Mouse (Mus musculus): ENCODE results near the gene Bglap. TPM values are rescaled to one million over a fixed set of nuclear protein-coding genes. Genes with fewer than 3 reads are reported as not detected.
A peak's percentile ranks its signal among the peaks of the same experiment; 100 is the strongest.

The Bglap gene
- polyA plus RNA-seq, 1 experiment from 2014 or later = not detected

DNA sequence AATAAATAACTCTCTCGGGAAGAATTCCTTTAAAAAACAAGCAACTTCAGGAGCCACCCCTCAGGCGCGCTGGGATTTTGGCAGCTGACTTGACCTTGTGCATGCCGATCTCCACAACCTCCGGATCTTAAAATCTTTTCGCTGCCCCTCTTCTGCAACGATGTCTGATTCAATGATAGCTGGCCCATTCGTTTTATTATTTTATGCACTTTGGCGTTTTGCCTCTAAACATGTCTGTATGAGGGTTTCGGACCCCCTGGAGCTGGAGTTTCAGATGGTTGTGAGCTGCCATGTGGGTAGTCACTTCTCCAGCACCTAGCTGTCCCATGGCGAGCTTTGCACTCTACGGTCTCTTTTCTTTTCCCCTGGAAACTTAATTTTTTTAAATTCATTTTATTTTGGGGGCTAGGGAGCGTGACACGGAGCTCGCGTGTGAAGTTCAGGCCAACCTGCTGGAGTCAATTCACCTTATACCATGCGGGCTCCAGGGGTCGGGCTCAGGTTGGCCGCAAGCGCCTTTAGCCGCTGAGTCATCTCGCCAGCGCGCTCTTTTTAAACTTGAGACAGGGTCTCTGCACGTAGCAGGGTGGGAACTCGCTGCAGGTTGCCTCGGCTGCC, 48.7 kb downstream of the Bglap start:
- Histone ChIP-seq H3K36me3 (no peaks in the 10 kb centered on the region), H3K4me3 (peak overlapping the region; percentile 86), H3K9me3 (replicated peaks) (no peaks in the 10 kb centered on the region), H3K4me2 (replicated peaks) (peak overlapping the region; percentile 63), H3K27me3 (no peaks in the 10 kb centered on the region), H3K9ac (peak overlapping the region; percentile 89), H3K4me1 (peaks cover 29% of the 10 kb centered on the region), H3K27ac (peak overlapping the region; percentile 96)
- WGBS = 2% methylated on average over 27 of the region's 27 CpGs
- peak; percentile 52; the same call in 1 of the 2 replicates for ATAC-seq (ENCODE audit: low FRiP score)

DNA sequence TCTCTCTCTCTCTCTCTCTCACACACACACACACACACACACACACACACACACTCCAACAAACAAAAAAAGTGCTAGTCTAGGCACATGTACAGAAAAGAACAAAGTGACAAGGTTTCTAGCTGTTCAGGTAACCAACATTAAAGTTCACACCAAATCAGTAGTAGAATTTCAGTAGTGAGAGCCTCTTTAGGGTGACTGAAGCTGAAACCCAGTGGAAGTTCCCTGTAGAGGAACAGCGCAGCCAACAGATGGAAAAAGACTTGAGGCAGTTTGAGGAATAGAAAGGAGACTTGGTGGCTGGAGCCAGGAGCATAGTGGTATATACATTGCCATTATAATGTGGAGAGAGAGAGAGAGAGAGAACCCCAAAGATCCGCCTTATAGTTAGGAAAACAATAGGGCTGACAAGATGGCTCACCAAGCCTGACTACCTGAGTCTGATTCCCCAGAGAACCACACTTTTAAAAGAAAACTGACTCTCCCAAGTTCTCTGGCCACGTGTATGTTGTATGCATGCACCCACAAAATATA, 49.3 kb downstream of the Bglap start:
- 32% methylated on average over 3 of the region's 3 CpGs for WGBS
- peak overlapping the region; percentile 89 for H3K9ac ChIP-seq
- H3K27me3 ChIP-seq = no peaks in the 10 kb centered on the region
- H3K4me2 ChIP-seq (replicated peaks) = peak overlapping the region; percentile 63
- H3K4me3 ChIP-seq = peak overlapping the region; percentile 86
- H3K9me3 ChIP-seq (replicated peaks) = no peaks in the 10 kb centered on the region
- H3K4me1 ChIP-seq = peaks cover 29% of the 10 kb centered on the region
- ATAC-seq (ENCODE audit: low FRiP score) = no peak
- H3K27ac ChIP-seq = no peak overlapping the region
- H3K36me3 ChIP-seq = no peaks in the 10 kb centered on the region

DNA sequence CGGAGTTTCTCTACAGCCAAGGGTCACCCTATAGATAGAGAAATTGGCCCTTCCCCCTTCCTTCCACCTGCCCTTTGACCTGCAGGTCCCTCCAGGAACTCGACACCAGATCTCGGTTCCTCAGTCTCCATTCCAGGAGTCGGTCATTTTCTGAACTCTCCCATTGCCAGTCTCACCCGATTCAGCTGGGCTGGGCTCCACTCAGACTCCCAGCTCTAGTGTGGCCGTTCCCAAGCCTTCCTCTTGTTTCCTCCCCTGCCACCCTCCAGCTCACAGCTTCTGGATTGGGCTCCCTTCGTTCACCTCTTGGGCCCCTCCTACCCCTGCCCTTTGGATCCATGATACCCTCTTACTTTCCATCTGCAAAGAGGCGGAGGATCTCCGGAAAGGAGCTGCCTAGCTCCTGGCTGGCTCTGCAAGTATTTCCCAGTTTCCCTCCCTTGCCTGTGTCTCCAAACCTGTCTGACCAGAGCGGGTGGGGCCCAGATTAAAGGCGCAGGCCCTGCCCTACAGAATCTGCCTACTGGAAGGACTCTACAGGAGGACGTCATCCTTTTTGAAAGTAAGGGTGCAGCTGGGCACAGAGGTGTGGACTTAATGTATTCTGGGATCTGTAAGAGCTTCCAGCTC, 50.1 kb downstream of the Bglap start:
- Histone ChIP-seq H3K9ac (no peak overlapping the region; the same call in 1 of the 2 replicates), H3K27ac (no peak overlapping the region), H3K36me3 (peaks cover 5% of the 10 kb centered on the region; the same call in 1 of the 2 replicates), H3K4me3 (no peak overlapping the region), H3K9me3 (replicated peaks) (no peaks in the 10 kb centered on the region), H3K4me2 (replicated peaks) (no peak overlapping the region), H3K4me1 (peaks cover 27% of the 10 kb centered on the region), H3K27me3 (no peaks in the 10 kb centered on the region)
- 48% methylated on average over 12 of the region's 12 CpGs for WGBS
- no peak for ATAC-seq (ENCODE audit: low FRiP score)

Other genes with a start within 250 kb of the Bglap start
- gene Mef2d, start 242.1 kb downstream of the Bglap start, polyA plus RNA-seq (2016; fragmentation: Nextera tagmentation; extraction: Ambion mirVana) = 17.7 and 20.7 TPM in 2 replicates
- gene Rhbg, start 129.8 kb downstream of the Bglap start, polyA plus RNA-seq (2016; fragmentation: Nextera tagmentation; extraction: Ambion mirVana) = 0.23 and 0.25 TPM in 2 replicates
- gene Gm38392, start 97.3 kb downstream of the Bglap start, polyA plus RNA-seq (2016; fragmentation: Nextera tagmentation; extraction: Ambion mirVana) = 0.22 TPM in 1 of 2 replicates, not detected in the other
- gene Tsacc, start 87.5 kb downstream of the Bglap start, polyA plus RNA-seq (2016; fragmentation: Nextera tagmentation; extraction: Ambion mirVana) = 10.1 and 11.2 TPM in 2 replicates
- gene Cct3, start 87.3 kb downstream of the Bglap start, polyA plus RNA-seq (2016; fragmentation: Nextera tagmentation; extraction: Ambion mirVana) = 523 and 555 TPM in 2 replicates
- gene Glmp, start 59.4 kb downstream of the Bglap start, polyA plus RNA-seq (2016; fragmentation: Nextera tagmentation; extraction: Ambion mirVana) = 142 and 145 TPM in 2 replicates
- gene Tmem79, start 48.3 kb downstream of the Bglap start, polyA plus RNA-seq (2016; fragmentation: Nextera tagmentation; extraction: Ambion mirVana) = 1.7 and 2.1 TPM in 2 replicates
- gene Smg5, start 48.2 kb downstream of the Bglap start, polyA plus RNA-seq (2016; fragmentation: Nextera tagmentation; extraction: Ambion mirVana) = 83.3 and 83.8 TPM in 2 replicates
- gene Paqr6, start 19.9 kb downstream of the Bglap start, polyA plus RNA-seq (2016; fragmentation: Nextera tagmentation; extraction: Ambion mirVana) = 2.2 and 2.8 TPM in 2 replicates
- gene Bglap3, start 11.7 kb downstream of the Bglap start, polyA plus RNA-seq (2016; fragmentation: Nextera tagmentation; extraction: Ambion mirVana) = not detected in 2 replicates
- gene Bglap2, start 5.8 kb downstream of the Bglap start, polyA plus RNA-seq (2016; fragmentation: Nextera tagmentation; extraction: Ambion mirVana) = not detected in 2 replicates
- gene Pmf1, start 25.9 kb upstream of the Bglap start, polyA plus RNA-seq (2016; fragmentation: Nextera tagmentation; extraction: Ambion mirVana) = 73.3 and 82.3 TPM in 2 replicates
- gene Slc25a44, start 40.7 kb upstream of the Bglap start, polyA plus RNA-seq (2016; fragmentation: Nextera tagmentation; extraction: Ambion mirVana) = 24.9 and 25.9 TPM in 2 replicates
- gene Sema4a, start 76.7 kb upstream of the Bglap start, polyA plus RNA-seq (2016; fragmentation: Nextera tagmentation; extraction: Ambion mirVana) = 17.1 and 18.4 TPM in 2 replicates
- 48.9 and 61.6 TPM in 2 replicates for gene Lmna, start 125.5 kb upstream of the Bglap start, polyA plus RNA-seq (2016; fragmentation: Nextera tagmentation; extraction: Ambion mirVana)
- gene Mex3a, start 147.9 kb upstream of the Bglap start, polyA plus RNA-seq (2016; fragmentation: Nextera tagmentation; extraction: Ambion mirVana) = 44.2 and 44.5 TPM in 2 replicates
- gene Rab25, start 163.8 kb upstream of the Bglap start, polyA plus RNA-seq (2016; fragmentation: Nextera tagmentation; extraction: Ambion mirVana) = 1.5 and 2.4 TPM in 2 replicates
- gene Lamtor2, start 168.6 kb upstream of the Bglap start, polyA plus RNA-seq (2016; fragmentation: Nextera tagmentation; extraction: Ambion mirVana) = 124 and 140 TPM in 2 replicates
- 59.4 and 60.7 TPM in 2 replicates for gene Ubqln4, start 169.3 kb upstream of the Bglap start, polyA plus RNA-seq (2016; fragmentation: Nextera tagmentation; extraction: Ambion mirVana)
- 152 and 155 TPM in 2 replicates for gene Ssr2, start 191.4 kb upstream of the Bglap start, polyA plus RNA-seq (2016; fragmentation: Nextera tagmentation; extraction: Ambion mirVana)
- 171 and 179 TPM in 2 replicates for gene Arhgef2, start 221.5 kb upstream of the Bglap start, polyA plus RNA-seq (2016; fragmentation: Nextera tagmentation; extraction: Ambion mirVana)

Measured in hindbrain, embryonic 12.5 days (tissue).